Mouse (Mus musculus): Measurements from ENCODE around the gene Anxa11.

DNA sequence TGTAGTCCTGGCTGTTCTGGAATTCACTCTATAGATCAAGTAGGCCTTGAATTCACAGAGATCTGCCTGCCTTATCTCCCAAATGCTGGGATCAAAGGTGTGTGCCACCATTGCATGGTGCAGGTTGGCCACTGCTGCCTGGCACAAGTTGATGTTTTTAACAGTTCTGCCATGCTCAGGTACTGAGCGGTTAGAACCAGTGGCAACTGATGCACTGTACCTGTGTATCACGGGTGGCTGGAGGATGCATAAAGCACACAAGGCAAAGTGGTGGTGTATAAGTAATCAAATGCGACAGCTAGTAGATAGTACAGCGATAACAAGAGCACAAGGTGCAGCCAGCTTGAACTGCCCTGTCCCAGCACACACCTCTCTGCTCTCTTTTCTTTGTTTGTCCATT, 2.4 kb downstream of the Anxa11 start:
- TF ChIP-seq CTCF (IDR thresholded peaks at IDR 0.05; ENCODE audit: borderline replicate concordance, control insufficient read depth, extremely low read depth, insufficient read depth, low read length, poor library complexity) (no peak), POLR2A (IDR thresholded peaks at IDR 0.05; ENCODE audit: control insufficient read depth, extremely low read depth, insufficient read depth, low read length, poor library complexity) (no peak)

Measured in thymus, adult 2 months (tissue).